Mouse (Mus musculus) small intestine, adult 2 months (tissue): ENCODE data around the gene Deaf1. TPM values are rescaled to one million over a fixed set of nuclear protein-coding genes. Genes with fewer than 3 reads are reported as not detected.

Experiments used
- H3K27ac ChIP-seq: fragments of 200-500 bp; 2 replicates; pipeline ENCODE4 v1.5.1; 2012; ENCODE audit warnings: low read depth, low read length, control low read depth, inconsistent platforms; ENCODE audit not compliant: insufficient read depth
- H3K27me3 ChIP-seq: fragments of 200-500 bp; 2 replicates; pipeline ENCODE4 v1.6.1; 2012; ENCODE audit warnings: mild to moderate bottlenecking, moderate library complexity, low read length, inconsistent platforms; ENCODE audit not compliant: control insufficient read depth, insufficient read depth
- H3K36me3 ChIP-seq: fragments of 200-500 bp; 2 replicates; pipeline ENCODE4 v1.6.1; 2012; ENCODE audit warnings: mild to moderate bottlenecking, low read length, control low read depth, inconsistent platforms; ENCODE audit not compliant: control insufficient read depth, insufficient read depth
- H3K4me1 ChIP-seq: fragments of 200-500 bp; 2 replicates; pipeline ENCODE4 v1.6.1; 2012; ENCODE audit warnings: low read length, inconsistent platforms, mixed read lengths; ENCODE audit not compliant: control insufficient read depth, insufficient read depth, insufficient read length
- H3K4me3 ChIP-seq: fragments of 200-500 bp; 2 replicates; pipeline ENCODE4 v1.5.1; 2012; ENCODE audit warnings: low read depth, mild to moderate bottlenecking, control low read depth, inconsistent platforms, low read length, moderate library complexity
- CTCF ChIP-seq: fragments of 200-500 bp; IDR thresholded peaks from 2 replicates; pipeline ENCODE4 v1.5.1; 2012; ENCODE audit warnings: low read depth, mild to moderate bottlenecking, control low read depth, inconsistent platforms, low read length, moderate library complexity, mixed read lengths; ENCODE audit not compliant: insufficient replicate concordance, insufficient read length; ENCODE audit errors: extremely low read depth
- POLR2A ChIP-seq: fragments of 200-500 bp; IDR thresholded peaks from 2 replicates; pipeline ENCODE4 v1.6.1; 2012; ENCODE audit warnings: low read depth, mild to moderate bottlenecking, control low read depth, inconsistent platforms, low read length, moderate library complexity
- WGBS: fragments of 180-500 bp; shearing (Covaris S2); methylation state at CpG from one replicate; pipeline ENCODE4 v1.1.7; 2018; 5-methylcytosine and 5-hydroxymethylcytosine counted together
- polyA plus RNA-seq: library from polyadenylated mRNA; depleted of rRNA; stranded (reverse); fragments of >200 nt; gene quantifications from 2 replicates; pipeline ENCODE4 v1.2.3, GENCODE M21; 2012

Gene Deaf1
- polyA plus RNA-seq, 1 experiment, result 26.0 TPM

GRCm38 (mm10) chr7:141268466-141269272 is 58.8 kb downstream of the Deaf1 start:
- H3K4me3 ChIP-seq, result peak overlapping the region; percentile 40
- H3K4me1 ChIP-seq, result peaks cover 27% of the 10 kb centered on the region
- peaks cover 53% of the 10 kb centered on the region for H3K36me3 ChIP-seq
- no peaks in the 10 kb centered on the region for H3K27me3 ChIP-seq
- 65% methylated on average over 24 of the region's 24 CpGs for WGBS
- H3K27ac ChIP-seq, result no peak overlapping the region; the same call in 1 of the 2 replicates
- TF ChIP-seq POLR2A (no peak), CTCF (no peak)

- Histone ChIP-seq H3K27ac (peak within 1 kb of the TSS; percentile 97), H3K4me3 (peak within 1 kb of the TSS; percentile 77), H3K36me3 (peaks cover 53% of the 10 kb centered on the region), H3K27me3 (no peaks in the 10 kb centered on the region), H3K4me1 (peaks cover 24% of the 10 kb centered on the region)
- TF ChIP-seq CTCF (no peak), POLR2A (peak; percentile 99)
- WGBS, result 2% methylated on average over 25 of the region's 25 CpGs
Observed at GRCm38 (mm10) chr7:141265739-141266561, 61.5 kb downstream of the Deaf1 start, which contains the start of gene Irf7. Gene Irf7 (minus strand): TSS chr7:141266481.

- TF ChIP-seq CTCF (no peak), POLR2A (no peak)
- Histone ChIP-seq H3K27ac (peak overlapping the region; percentile 97), H3K36me3 (peaks cover 57% of the 10 kb centered on the region), H3K4me3 (peak overlapping the region; percentile 58), H3K4me1 (peaks cover 24% of the 10 kb centered on the region), H3K27me3 (no peaks in the 10 kb centered on the region)
- 35% methylated on average over 11 of the region's 11 CpGs for WGBS
Observed at GRCm38 (mm10) chr7:141265411-141265738, 62.1 kb downstream of the Deaf1 start.

GRCm38 (mm10) chr7:141264761-141265410 is 62.6 kb downstream of the Deaf1 start:
- H3K27me3 ChIP-seq, result no peaks in the 10 kb centered on the region
- peaks cover 24% of the 10 kb centered on the region for H3K4me1 ChIP-seq
- peak overlapping the region; percentile 97 for H3K27ac ChIP-seq
- H3K4me3 ChIP-seq, result peak overlapping the region; percentile 58
- TF ChIP-seq POLR2A, result no peak
- peak; percentile 59 for TF ChIP-seq CTCF
- 16% methylated on average over 12 of the region's 12 CpGs for whole genome bisulfite sequencing
- H3K36me3 ChIP-seq, result peaks cover 57% of the 10 kb centered on the region

GRCm38 (mm10) chr7:141264041-141264700 is 63.3 kb downstream of the Deaf1 start:
- Histone ChIP-seq H3K4me1 (peaks cover 21% of the 10 kb centered on the region), H3K27me3 (no peaks in the 10 kb centered on the region), H3K4me3 (peak overlapping the region; percentile 58), H3K36me3 (peaks cover 58% of the 10 kb centered on the region), H3K27ac (no peak overlapping the region)
- TF ChIP-seq POLR2A (no peak), CTCF (no peak)
- 76% methylated on average over 11 of the region's 11 CpGs for WGBS

- WGBS, result 90% methylated on average over 13 of the region's 13 CpGs
Observed at GRCm38 (mm10) chr7:141263640-141264039, 63.9 kb downstream of the Deaf1 start.

More at GRCm38 (mm10) chr7:141263640-141264039, 63.9 kb downstream of the Deaf1 start:
- H3K36me3 ChIP-seq, result peaks cover 58% of the 10 kb centered on the region
- H3K27ac ChIP-seq, result no peak overlapping the region
- no peaks in the 10 kb centered on the region for H3K27me3 ChIP-seq
- H3K4me1 ChIP-seq, result peaks cover 16% of the 10 kb centered on the region
- no peak for TF ChIP-seq POLR2A
- no peak for TF ChIP-seq CTCF
- no peak overlapping the region for H3K4me3 ChIP-seq
